In genomic region chr15:26553620-26554019, GRCm38 (mm10) we compare ENCODE assay signal across 26 mouse cellular contexts.
"Had no signal": no experiment of that assay in that cellular context is flagged by ENCODE, and none has a peak within 500 bp of the region (broad histone marks: within the 10 kb centered on the region; RNA-seq: fewer than 3 reads in every experiment).

No protein-coding gene starts in this region.

- H3K4me2 ChIP-seq: heart, embryonic 11.5 days; heart, embryonic 13.5 days; heart, embryonic 15.5 days; hindbrain, embryonic 13.5 days; hindbrain, embryonic 15.5 days; intestine, embryonic 15.5 days; limb, embryonic 12.5 days; liver, embryonic 11.5 days; liver, embryonic 13.5 days had no signal

- ATAC-seq: inflammation-experienced regulatory T-cells, adult 6 months; intestine, embryonic 15.5 days; intestine, postnatal 0 days had no signal

- H3K4me3 ChIP-seq: heart, adult 2 months; heart, embryonic 13.5 days; heart, embryonic 15.5 days; hindbrain, embryonic 13.5 days; hindbrain, embryonic 15.5 days; intestine, embryonic 15.5 days; layer of hippocampus, adult 2 months; left cerebral cortex, adult 2 months; limb, embryonic 10.5 days; limb, embryonic 12.5 days; liver, embryonic 13.5 days had no signal

- H3K9ac ChIP-seq: heart, embryonic 13.5 days; heart, embryonic 15.5 days; hindbrain, embryonic 13.5 days; hindbrain, embryonic 15.5 days; intestine, embryonic 15.5 days; limb, embryonic 12.5 days; liver, embryonic 13.5 days had no signal

- H3K36me3 ChIP-seq: heart, embryonic 15.5 days; liver, embryonic 13.5 days had no signal

- H3K4me1 ChIP-seq: heart, embryonic 13.5 days; heart, embryonic 15.5 days; hindbrain, embryonic 13.5 days; hindbrain, embryonic 15.5 days; intestine, embryonic 15.5 days; limb, embryonic 10.5 days; limb, embryonic 12.5 days; liver, embryonic 13.5 days had no signal

- H3K9me3 ChIP-seq: heart, embryonic 13.5 days; heart, embryonic 15.5 days; hindbrain, embryonic 13.5 days; hindbrain, embryonic 15.5 days; intestine, embryonic 15.5 days; limb, embryonic 10.5 days; limb, embryonic 12.5 days; liver, embryonic 13.5 days had no signal

- H3K27me3 ChIP-seq: heart, embryonic 13.5 days; heart, embryonic 15.5 days; hindbrain, embryonic 13.5 days; hindbrain, embryonic 15.5 days; intestine, embryonic 15.5 days; limb, embryonic 12.5 days; liver, embryonic 13.5 days had no signal

- H3K27ac ChIP-seq: heart, adult 2 months; heart, embryonic 13.5 days; heart, embryonic 15.5 days; hindbrain, embryonic 13.5 days; hindbrain, embryonic 15.5 days; intestine, embryonic 15.5 days; layer of hippocampus, adult 2 months; left cerebral cortex, adult 2 months; limb, embryonic 10.5 days; limb, embryonic 12.5 days; liver, embryonic 13.5 days had no signal

- DNase-seq: gastrocnemius, postnatal 14 days; gastrocnemius, postnatal 36 days; heart, adult 11 months; heart, adult 2 months; heart, postnatal 14 days; heart, postnatal 36 days; kidney, adult 18-20 months; kidney, adult 8-10 months; kidney, postnatal 10 days; kidney, postnatal 25 days; kidney, postnatal 4 days; liver; liver, embryonic 13.5 days had no signal
